Mouse (Mus musculus): ENCODE data around the gene Creg1.

- TF ChIP-seq CTCF (conservative IDR thresholded peaks at IDR 0.05; ENCODE audit: low read length), result no peak
- no peak for TF ChIP-seq NANOG (IDR thresholded peaks at IDR 0.05; ENCODE audit: borderline replicate concordance, low read length)
- no peak for TF ChIP-seq POU5F1 (IDR thresholded peaks at IDR 0.05; ENCODE audit: borderline replicate concordance, low read length)
Measured at GRCm38 (mm10) chr1:165781426-165781825, 17.9 kb downstream of the Creg1 start.
